Mouse (Mus musculus) cerebellum, adult 18-20 months (tissue): ENCODE results near the gene Abcg5.

Source experiments
- DNase-seq, 2 experiments: peaks; one replicate each; pipeline ENCODE4 v3.0.0; 2021

Gene Abcg5

GRCm38 (mm10) chr17:84642324-84642723 lies 40.5 kb downstream of the Abcg5 start:
- DNase-seq = no peak

- DNase-seq = peak in 1 of 2 experiments; percentile 17
Observed at GRCm38 (mm10) chr17:84641893-84642292, 40.9 kb downstream of the Abcg5 start.

GRCm38 (mm10) chr17:84639796-84640378 lies 42.9 kb downstream of the Abcg5 start:
- DNase-seq = no peak

GRCm38 (mm10) chr17:84637971-84638370 lies 44.8 kb downstream of the Abcg5 start:
- no peak for DNase-seq

- no peak for DNase-seq
Observed at GRCm38 (mm10) chr17:84636328-84636727, 46.5 kb downstream of the Abcg5 start.

- no peak for DNase-seq
Observed at GRCm38 (mm10) chr17:84633443-84633842, 49.4 kb downstream of the Abcg5 start.

GRCm38 (mm10) chr17:84631836-84632235 lies 51.0 kb downstream of the Abcg5 start:
- no peak for DNase-seq

- DNase-seq = no peak
Observed at GRCm38 (mm10) chr17:84628611-84629010, 54.2 kb downstream of the Abcg5 start.

- no peak for DNase-seq
Observed at GRCm38 (mm10) chr17:84627721-84628120, 55.1 kb downstream of the Abcg5 start.

GRCm38 (mm10) chr17:84626857-84627305 lies 55.9 kb downstream of the Abcg5 start:
- peak; percentile 17 to 41 for DNase-seq

- DNase-seq = peak; percentile 93 to 94
Observed at GRCm38 (mm10) chr17:84626276-84626856, 56.4 kb downstream of the Abcg5 start, which contains the start of gene Dync2li1. TSS of gene Dync2li1 (plus strand) at chr17:84626496.

GRCm38 (mm10) chr17:84622873-84623272 lies 59.9 kb downstream of the Abcg5 start:
- DNase-seq = no peak

GRCm38 (mm10) chr17:84622028-84622427 lies 60.8 kb downstream of the Abcg5 start:
- no peak for DNase-seq

GRCm38 (mm10) chr17:84621209-84621608 lies 61.6 kb downstream of the Abcg5 start:
- no peak for DNase-seq

- no peak for DNase-seq
Observed at GRCm38 (mm10) chr17:84620610-84621009, 62.2 kb downstream of the Abcg5 start.

- DNase-seq = no peak
Observed at GRCm38 (mm10) chr17:84620076-84620475, 62.7 kb downstream of the Abcg5 start.

- no peak for DNase-seq
Observed at GRCm38 (mm10) chr17:84619112-84619511, 63.7 kb downstream of the Abcg5 start.

- DNase-seq = no peak
Observed at GRCm38 (mm10) chr17:84617953-84618352, 64.9 kb downstream of the Abcg5 start.

GRCm38 (mm10) chr17:84616526-84617074 lies 66.2 kb downstream of the Abcg5 start:
- DNase-seq = no peak

GRCm38 (mm10) chr17:84615811-84616210 lies 67.0 kb downstream of the Abcg5 start:
- no peak for DNase-seq

- DNase-seq = no peak
Observed at GRCm38 (mm10) chr17:84611971-84612370, 70.8 kb downstream of the Abcg5 start.

GRCm38 (mm10) chr17:84611500-84611899 lies 71.3 kb downstream of the Abcg5 start:
- no peak for DNase-seq

GRCm38 (mm10) chr17:84608606-84609005 lies 74.2 kb downstream of the Abcg5 start:
- no peak for DNase-seq
